Mouse (Mus musculus) hindbrain, embryonic 12.5 days (tissue): ENCODE measurements around the gene Abr. TPM values are rescaled to one million over a fixed set of nuclear protein-coding genes. Genes with fewer than 3 reads are reported as not detected.

Experiments
- ATAC-seq: fragments of 200-750 bp; cut with Nextera tagmentation; 2 replicates; pipeline ENCODE4 v1.8.0; 2017; ENCODE audit warnings: moderate TSS enrichment; ENCODE audit not compliant: low FRiP score
- H3K27ac ChIP-seq: fragments of 300-500 bp; sonication (generic); 2 replicates; pipeline ENCODE4 v1.5.1; 2016; ENCODE audit warnings: mild to moderate bottlenecking
- H3K27me3 ChIP-seq: fragments of 300-500 bp; sonication (generic); 2 replicates; pipeline ENCODE4 v1.6.1; 2016; ENCODE audit warnings: mild to moderate bottlenecking
- H3K36me3 ChIP-seq: fragments of 300-500 bp; sonication (generic); 2 replicates; pipeline ENCODE4 v1.6.1; 2016; ENCODE audit warnings: mild to moderate bottlenecking
- H3K4me1 ChIP-seq: fragments of 300-500 bp; sonication (generic); 2 replicates; pipeline ENCODE4 v1.6.1; 2016
- H3K4me2 ChIP-seq: fragments of 300-500 bp; sonication (generic); replicated peaks from 2 replicates; pipeline ENCODE4 v1.6.1; 2016; ENCODE audit warnings: mild to moderate bottlenecking
- H3K4me3 ChIP-seq: fragments of 300-500 bp; sonication (generic); 2 replicates; pipeline ENCODE4 v1.5.1; 2016; ENCODE audit warnings: mild to moderate bottlenecking
- H3K9ac ChIP-seq: fragments of 300-500 bp; sonication (generic); 2 replicates; pipeline ENCODE4 v1.6.1; 2016; ENCODE audit warnings: mild to moderate bottlenecking, moderate library complexity
- H3K9me3 ChIP-seq: fragments of 300-500 bp; sonication (generic); replicated peaks from 2 replicates; pipeline ENCODE4 v1.6.1; 2016; ENCODE audit warnings: mild to moderate bottlenecking
- WGBS: fragments of 180-500 bp; shearing (Covaris S2); methylation state at CpG from one replicate; pipeline ENCODE4 v1.1.7; 2016; 5-methylcytosine and 5-hydroxymethylcytosine counted together
- polyA plus RNA-seq: library from polyadenylated mRNA; unstranded; fragments of >200 nt; fragmentation: Nextera tagmentation; extraction: Ambion mirVana; gene quantifications from 2 replicates; pipeline ENCODE4 v1.2.1, GENCODE M21; 2016

The Abr gene
- polyA plus RNA-seq, 1 experiment from 2014 or later: 85.3 TPM

DNA sequence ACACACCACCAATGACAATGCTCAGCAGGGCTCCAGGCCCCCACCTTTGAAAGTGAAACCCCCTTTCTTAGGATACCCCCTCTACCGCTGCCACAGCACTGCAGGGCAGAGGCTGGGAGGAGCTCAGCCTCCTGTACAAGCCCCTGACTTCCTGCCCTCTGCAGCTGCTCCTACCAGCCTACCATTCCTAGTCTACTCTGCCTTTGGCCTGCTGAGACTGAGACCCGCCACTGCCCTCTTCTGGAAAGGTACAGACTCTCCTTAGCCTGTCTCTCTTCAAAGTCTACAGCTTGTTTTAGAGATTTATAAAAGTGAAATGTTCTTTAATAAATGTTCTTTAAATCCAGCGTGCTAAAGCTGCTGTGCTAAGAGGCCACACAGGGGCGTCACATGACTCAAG, 193.1 kb downstream of the Abr start:
- Histone ChIP-seq H3K27me3 (no peaks in the 10 kb centered on the region), H3K27ac (peak overlapping the region; percentile 69; the same call in 1 of the 2 replicates), H3K9me3 (no peaks in the 10 kb centered on the region), H3K9ac (no peak overlapping the region), H3K4me2 (no peak overlapping the region), H3K4me3 (no peak overlapping the region), H3K4me1 (peaks cover 20% of the 10 kb centered on the region), H3K36me3 (peaks cover 35% of the 10 kb centered on the region)
- WGBS: 55% methylated on average over 4 of the region's 4 CpGs
- no peak for ATAC-seq

DNA sequence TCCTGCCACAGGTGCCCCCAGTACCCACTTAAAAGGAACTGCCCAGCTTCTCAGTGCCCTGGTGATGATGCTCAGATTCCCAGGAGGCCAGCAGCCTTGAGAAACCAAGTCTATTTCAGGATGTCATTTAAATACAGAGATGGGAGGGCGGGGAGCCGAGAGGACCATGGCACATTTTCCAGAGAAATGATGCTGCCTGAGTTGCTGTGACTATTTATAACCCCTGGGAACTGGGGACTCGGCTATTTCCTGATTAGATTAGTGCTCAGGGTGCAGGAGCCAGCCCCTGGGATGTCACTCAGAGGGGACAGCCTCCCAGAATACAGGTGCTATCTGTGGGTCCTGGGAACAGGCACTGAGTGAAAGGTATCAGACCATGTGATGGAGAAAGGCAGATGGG, 194.3 kb downstream of the Abr start:
- H3K4me2 ChIP-seq: no peak overlapping the region
- ATAC-seq: no peak
- H3K36me3 ChIP-seq: peaks cover 37% of the 10 kb centered on the region
- 81% methylated on average over 3 of the region's 3 CpGs for WGBS
- H3K4me3 ChIP-seq: no peak overlapping the region
- H3K4me1 ChIP-seq: peaks cover 20% of the 10 kb centered on the region
- H3K9me3 ChIP-seq: no peaks in the 10 kb centered on the region
- no peak overlapping the region for H3K27ac ChIP-seq
- H3K9ac ChIP-seq: no peak overlapping the region
- H3K27me3 ChIP-seq: no peaks in the 10 kb centered on the region

DNA sequence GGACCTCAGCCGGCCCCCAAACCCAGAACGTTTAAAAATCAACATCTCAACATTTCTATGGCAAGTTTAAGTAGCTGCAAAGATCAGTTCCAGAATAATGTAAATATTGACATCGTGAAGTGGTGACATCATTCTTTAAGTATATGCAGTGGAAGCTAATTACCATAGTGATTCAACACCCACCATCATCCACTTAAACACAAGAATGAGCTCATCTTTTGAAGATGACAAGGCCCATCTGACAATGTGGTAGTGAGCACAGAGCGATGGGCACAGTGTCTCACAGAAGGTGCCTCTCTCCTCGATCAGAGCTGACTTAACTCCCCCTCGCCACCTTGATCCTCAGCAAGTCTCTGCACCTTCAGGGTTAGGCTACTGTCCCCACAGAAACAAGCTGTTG, 196.4 kb downstream of the Abr start:
- no peak overlapping the region for H3K9ac ChIP-seq
- H3K4me2 ChIP-seq: no peak overlapping the region
- no peak overlapping the region for H3K27ac ChIP-seq
- H3K27me3 ChIP-seq: no peaks in the 10 kb centered on the region
- peaks cover 17% of the 10 kb centered on the region for H3K4me1 ChIP-seq
- no peaks in the 10 kb centered on the region for H3K9me3 ChIP-seq
- H3K4me3 ChIP-seq: no peak overlapping the region
- 83% methylated on average over 6 of the region's 6 CpGs for WGBS
- peaks cover 56% of the 10 kb centered on the region for H3K36me3 ChIP-seq
- ATAC-seq: no peak

DNA sequence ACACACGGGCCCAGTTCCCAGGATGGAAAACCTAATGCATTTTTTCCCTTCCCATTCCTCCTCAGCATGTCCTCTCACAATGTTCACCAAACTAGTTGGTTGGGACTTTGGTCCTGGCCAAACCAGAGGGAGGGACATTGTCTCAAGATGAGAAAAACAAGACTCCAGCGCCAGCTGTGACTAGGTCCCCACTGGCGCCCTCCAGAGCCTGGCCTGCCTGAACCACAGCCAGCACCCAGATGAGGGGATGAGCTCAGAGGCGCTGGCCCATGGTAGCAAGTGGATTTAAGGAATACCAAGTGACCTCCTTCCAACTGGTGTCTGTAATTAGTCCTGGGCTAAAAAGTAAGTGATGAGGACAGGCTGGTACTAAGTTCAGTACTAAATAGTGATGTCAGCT, 201.2 kb downstream of the Abr start:
- Histone ChIP-seq H3K27ac (no peak overlapping the region), H3K9ac (no peak overlapping the region), H3K27me3 (no peaks in the 10 kb centered on the region), H3K9me3 (no peaks in the 10 kb centered on the region), H3K36me3 (peaks cover 95% of the 10 kb centered on the region), H3K4me3 (no peak overlapping the region), H3K4me2 (no peak overlapping the region), H3K4me1 (no peaks in the 10 kb centered on the region)
- 66% methylated on average over 4 of the region's 4 CpGs for WGBS
- ATAC-seq: no peak

DNA sequence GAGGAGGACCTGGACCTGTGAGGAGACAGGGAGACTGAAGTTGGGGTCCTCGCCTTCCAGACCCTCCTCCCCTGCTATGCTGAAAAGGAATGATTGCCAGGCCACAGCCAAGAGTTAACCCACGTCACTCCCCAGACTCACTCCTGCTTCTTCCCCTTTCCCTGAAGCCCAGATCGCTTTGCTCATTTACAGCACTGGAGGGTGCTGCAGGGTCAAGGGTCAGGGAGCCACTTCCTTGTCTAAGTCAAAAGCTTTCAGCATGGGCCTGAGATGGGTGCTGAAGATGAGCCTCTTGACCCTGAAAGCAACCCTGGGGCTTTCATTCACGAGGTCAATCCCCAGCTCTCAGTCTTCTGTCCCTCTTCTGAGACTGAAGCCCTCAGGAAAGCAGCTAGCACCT, 202.9 kb downstream of the Abr start:
- Histone ChIP-seq H3K27ac (no peak overlapping the region), H3K36me3 (peaks cover 98% of the 10 kb centered on the region)

DNA sequence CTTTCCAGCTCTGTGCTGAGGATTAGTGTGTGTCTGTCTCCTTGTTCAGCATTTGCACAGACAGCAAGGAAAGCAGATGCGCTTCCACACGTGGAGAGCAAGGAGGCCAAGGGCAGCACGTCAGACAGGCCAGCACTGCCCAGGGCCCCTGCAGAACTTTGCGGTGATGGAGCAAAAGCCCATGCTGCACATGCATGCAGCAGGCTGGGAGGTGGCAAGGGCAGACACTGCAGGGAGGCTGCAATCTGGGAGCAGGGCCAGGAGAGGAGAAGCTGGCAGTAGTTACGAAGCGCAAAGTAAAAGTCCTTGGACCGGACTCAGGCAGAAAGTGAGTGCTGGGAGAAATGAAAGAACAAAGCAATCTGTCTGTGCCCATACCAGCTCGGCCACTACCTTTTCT, 203.7 kb downstream of the Abr start:
- 83% methylated on average over 8 of the region's 8 CpGs for WGBS

More for the DNA sequence above, 202.9 kb downstream of the Abr start:
- H3K4me1 ChIP-seq: no peaks in the 10 kb centered on the region
- H3K9ac ChIP-seq: no peak overlapping the region
- 76% methylated on average over 4 of the region's 4 CpGs for WGBS
- H3K4me2 ChIP-seq: no peak overlapping the region
- no peak overlapping the region for H3K4me3 ChIP-seq
- H3K27me3 ChIP-seq: no peaks in the 10 kb centered on the region
- no peak for ATAC-seq
- H3K9me3 ChIP-seq: no peaks in the 10 kb centered on the region

DNA sequence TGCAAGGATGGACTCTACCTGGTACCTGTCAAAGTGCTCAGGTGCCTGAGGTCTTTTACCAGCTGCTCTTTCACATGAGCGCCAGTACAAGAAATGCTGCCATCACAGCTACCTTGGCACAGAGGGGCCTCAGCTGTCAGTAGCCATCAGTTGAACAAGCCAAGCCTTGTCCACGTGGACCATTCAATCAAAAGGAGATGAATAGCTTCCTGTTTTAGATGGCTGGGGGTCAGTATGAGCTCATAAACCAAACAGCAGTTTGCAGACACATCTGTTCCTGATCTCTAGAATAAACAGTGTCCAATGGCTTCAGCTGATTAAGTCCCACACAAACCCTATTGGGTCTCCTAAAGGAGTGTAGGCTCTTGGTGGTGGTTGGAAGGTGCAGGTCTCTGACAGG, 206.1 kb downstream of the Abr start:
- Histone ChIP-seq H3K27me3 (no peaks in the 10 kb centered on the region), H3K36me3 (peaks cover 91% of the 10 kb centered on the region), H3K4me3 (no peak overlapping the region), H3K9me3 (no peaks in the 10 kb centered on the region), H3K4me2 (no peak overlapping the region), H3K9ac (no peak overlapping the region), H3K4me1 (no peaks in the 10 kb centered on the region), H3K27ac (no peak overlapping the region)
- no peak for ATAC-seq
- 63% methylated on average over 2 of the region's 2 CpGs for WGBS

More for the DNA sequence above, 203.7 kb downstream of the Abr start:
- Histone ChIP-seq H3K4me3 (no peak overlapping the region), H3K4me2 (no peak overlapping the region), H3K27me3 (no peaks in the 10 kb centered on the region), H3K27ac (no peak overlapping the region), H3K36me3 (peaks cover 97% of the 10 kb centered on the region), H3K9ac (no peak overlapping the region), H3K4me1 (no peaks in the 10 kb centered on the region), H3K9me3 (no peaks in the 10 kb centered on the region)
- ATAC-seq: no peak

DNA sequence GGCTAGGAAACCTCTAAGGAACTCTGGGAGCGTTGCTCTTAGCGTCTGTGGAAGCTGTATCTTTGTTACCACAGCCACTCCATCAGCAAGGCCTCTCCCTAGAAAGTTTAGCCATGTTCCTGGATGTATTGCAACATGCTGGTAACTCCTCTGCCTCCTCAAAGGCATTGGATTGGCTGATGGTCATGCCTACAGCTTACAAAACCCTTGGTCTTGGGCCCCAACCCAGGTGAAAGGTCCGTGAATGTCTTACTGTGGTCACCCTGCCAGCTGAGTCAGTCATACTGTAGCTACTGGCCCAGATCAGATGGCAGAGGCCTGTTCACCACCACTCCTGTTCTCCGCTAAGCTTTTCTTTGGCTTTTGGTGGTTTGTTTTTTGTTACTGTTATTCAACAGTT, 207.1 kb downstream of the Abr start:
- no peaks in the 10 kb centered on the region for H3K27me3 ChIP-seq
- no peak overlapping the region for H3K4me3 ChIP-seq
- 95% methylated on average over 4 of the region's 4 CpGs for WGBS
- H3K9me3 ChIP-seq: no peaks in the 10 kb centered on the region
- no peak for ATAC-seq
- peaks cover 81% of the 10 kb centered on the region for H3K36me3 ChIP-seq
- no peak overlapping the region for H3K9ac ChIP-seq
- H3K27ac ChIP-seq: no peak overlapping the region
- H3K4me1 ChIP-seq: no peaks in the 10 kb centered on the region
- H3K4me2 ChIP-seq: no peak overlapping the region

DNA sequence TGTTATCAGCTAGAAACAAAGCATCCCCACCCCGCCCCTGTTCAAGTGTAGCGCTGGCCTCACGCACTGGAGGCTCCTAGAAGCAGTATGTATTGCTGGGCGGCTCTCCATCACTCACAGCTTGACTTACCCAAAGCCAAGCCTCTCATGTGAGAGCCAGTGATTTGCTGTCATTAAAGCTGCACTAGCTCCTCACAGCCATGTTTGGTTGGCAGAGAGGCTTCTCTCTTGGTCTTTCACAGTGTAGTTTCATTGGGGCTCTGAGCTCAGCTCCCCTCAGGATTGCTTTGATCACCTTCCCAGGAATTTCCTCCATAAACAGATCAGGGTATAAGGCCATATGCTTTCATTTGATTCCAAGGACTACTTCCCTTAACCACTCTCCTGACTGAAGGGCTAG, 208.9 kb downstream of the Abr start:
- no peaks in the 10 kb centered on the region for H3K27me3 ChIP-seq
- no peaks in the 10 kb centered on the region for H3K9me3 ChIP-seq
- H3K4me2 ChIP-seq: no peak overlapping the region
- H3K36me3 ChIP-seq: peaks cover 63% of the 10 kb centered on the region
- peaks cover 8% of the 10 kb centered on the region; the same call in 1 of the 2 replicates for H3K4me1 ChIP-seq
- H3K4me3 ChIP-seq: no peak overlapping the region
- no peak overlapping the region for H3K27ac ChIP-seq
- ATAC-seq: no peak
- H3K9ac ChIP-seq: no peak overlapping the region
- 89% methylated on average over 4 of the region's 4 CpGs for WGBS

DNA sequence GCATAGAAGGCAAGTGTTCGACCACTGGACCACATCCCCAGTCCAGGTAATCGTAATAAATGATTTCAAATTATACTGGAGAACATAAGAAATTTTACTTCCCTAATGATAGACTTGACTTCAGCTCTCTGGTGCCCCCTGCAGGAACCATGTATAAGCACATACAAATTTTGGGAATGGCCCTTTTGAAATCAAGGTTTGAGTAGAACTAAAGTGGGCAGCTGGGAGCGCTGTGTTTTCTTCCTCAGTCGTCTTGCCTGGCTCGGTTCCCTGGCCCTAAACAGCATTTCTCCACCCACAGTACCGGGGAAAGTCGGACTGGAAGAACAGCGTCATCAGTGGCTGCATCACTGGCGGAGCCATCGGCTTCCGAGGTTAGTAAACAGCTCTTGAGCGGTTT, 211.3 kb downstream of the Abr start:
- Histone ChIP-seq H3K27ac (no peak overlapping the region), H3K9me3 (no peaks in the 10 kb centered on the region), H3K9ac (no peak overlapping the region), H3K4me1 (peaks cover 16% of the 10 kb centered on the region), H3K4me2 (no peak overlapping the region), H3K4me3 (no peak overlapping the region), H3K36me3 (peaks cover 40% of the 10 kb centered on the region), H3K27me3 (no peaks in the 10 kb centered on the region)
- WGBS: 74% methylated on average over 12 of the region's 12 CpGs
- no peak for ATAC-seq

DNA sequence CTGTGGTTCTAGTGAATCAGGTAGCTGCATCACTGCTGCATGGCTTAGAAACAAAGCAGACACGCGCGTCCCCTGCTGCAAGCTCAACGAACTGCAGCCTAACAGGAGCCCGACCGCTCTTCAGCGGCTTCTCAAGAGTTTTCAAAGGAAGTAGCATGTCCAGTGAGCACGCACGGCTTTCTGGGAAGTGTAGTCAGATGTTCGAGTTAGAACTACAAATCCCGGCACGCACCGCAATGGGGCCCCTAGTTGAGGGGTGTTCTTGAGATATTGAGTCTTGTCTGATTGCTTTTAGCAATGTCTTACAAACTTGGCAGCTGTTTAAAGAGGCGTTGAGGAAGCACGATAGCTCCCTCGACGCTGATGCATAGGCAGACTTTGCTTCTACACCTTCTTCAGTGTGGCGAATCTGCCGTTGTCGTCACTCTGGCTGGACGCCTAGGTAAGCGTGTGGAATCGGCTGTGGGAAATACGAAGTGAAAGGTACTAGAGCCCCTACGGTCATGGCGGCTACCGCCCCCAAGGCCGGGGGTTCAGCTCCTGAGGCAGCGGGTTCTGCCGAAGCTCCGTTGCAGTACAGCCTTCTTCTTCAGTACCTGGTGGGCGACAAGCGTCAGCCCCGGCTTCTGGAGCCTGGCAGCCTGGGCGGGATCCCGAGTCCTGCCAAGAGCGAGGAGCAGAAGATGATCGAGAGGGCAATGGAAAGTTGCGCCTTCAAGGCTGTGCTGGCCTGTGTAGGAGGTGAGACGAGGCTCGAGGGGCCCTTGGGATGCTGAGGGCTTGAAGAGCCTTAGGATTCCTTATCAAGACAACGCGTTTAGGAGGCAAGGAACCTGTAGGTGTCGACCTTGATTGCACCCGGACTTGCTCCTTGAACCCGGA, 215.2 kb downstream of the Abr start, which contains the start of gene Timm22:
TSS of gene Timm22 (plus strand) at position 251 of the 882 bp plus-strand sequence.
- H3K9me3 ChIP-seq: no peaks in the 10 kb centered on the region
- peak within 1 kb of the TSS; percentile 82 for H3K4me2 ChIP-seq
- H3K36me3 ChIP-seq: peaks cover 3% of the 10 kb centered on the region
- peak within 1 kb of the TSS; percentile 87 for H3K9ac ChIP-seq
- peaks cover 16% of the 10 kb centered on the region for H3K4me1 ChIP-seq
- H3K27ac ChIP-seq: peak within 1 kb of the TSS; percentile 50
- peak within 1 kb of the TSS; percentile 89 for H3K4me3 ChIP-seq
- WGBS: under 1% methylated on average over 46 of the region's 46 CpGs
- no peaks in the 10 kb centered on the region for H3K27me3 ChIP-seq
- ATAC-seq: peak; percentile 94

DNA sequence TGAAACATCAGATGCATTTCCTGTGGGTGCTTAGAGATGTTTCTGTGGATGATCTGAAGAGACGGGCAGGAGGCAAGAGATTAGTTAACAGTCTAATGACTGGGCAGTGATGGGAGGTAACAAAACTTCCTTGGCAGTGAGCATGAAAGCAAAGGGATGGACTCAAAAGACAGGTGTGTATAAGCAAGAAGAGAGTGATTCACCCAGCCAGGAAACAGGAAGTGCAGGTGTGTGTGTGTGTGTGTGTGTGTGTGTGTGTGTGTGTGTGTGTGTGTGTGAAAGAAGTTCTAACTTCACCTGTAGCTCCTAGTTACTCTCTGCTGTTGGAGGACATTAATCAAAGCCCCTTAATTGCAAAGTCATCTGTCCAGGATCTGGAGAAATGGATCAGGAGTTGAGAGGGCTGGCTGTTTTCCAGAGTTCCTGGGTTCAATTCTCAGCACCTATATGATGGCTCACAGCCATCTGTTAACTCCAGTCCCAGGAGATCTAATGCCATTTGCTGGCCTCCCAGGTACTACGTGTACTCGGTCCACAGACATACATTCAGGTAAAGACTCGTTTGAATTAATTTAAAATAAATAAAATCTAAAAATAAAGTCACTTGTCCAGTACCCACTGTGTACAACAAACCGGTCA, 216.4 kb downstream of the Abr start:
- no peak overlapping the region for H3K9ac ChIP-seq

More for the DNA sequence above, 216.4 kb downstream of the Abr start:
- Histone ChIP-seq H3K27me3 (no peaks in the 10 kb centered on the region), H3K27ac (no peak overlapping the region), H3K4me3 (no peak overlapping the region), H3K4me1 (peaks cover 16% of the 10 kb centered on the region), H3K9me3 (no peaks in the 10 kb centered on the region), H3K36me3 (no peaks in the 10 kb centered on the region; the same call in 1 of the 2 replicates), H3K4me2 (no peak overlapping the region)
- 89% methylated on average over 5 of the region's 5 CpGs for WGBS
- 0 out of 2 replicates have a peak, but pooled peaks have one; percentile 0 for ATAC-seq
